Mouse (Mus musculus): ENCODE results near the gene Fam229a. TPM values are rescaled to one million over a fixed set of nuclear protein-coding genes. Genes with fewer than 3 reads are reported as not detected.

The Fam229a gene
- polyA plus RNA-seq, 2 experiments = 0.44 to 0.54 TPM

DNA sequence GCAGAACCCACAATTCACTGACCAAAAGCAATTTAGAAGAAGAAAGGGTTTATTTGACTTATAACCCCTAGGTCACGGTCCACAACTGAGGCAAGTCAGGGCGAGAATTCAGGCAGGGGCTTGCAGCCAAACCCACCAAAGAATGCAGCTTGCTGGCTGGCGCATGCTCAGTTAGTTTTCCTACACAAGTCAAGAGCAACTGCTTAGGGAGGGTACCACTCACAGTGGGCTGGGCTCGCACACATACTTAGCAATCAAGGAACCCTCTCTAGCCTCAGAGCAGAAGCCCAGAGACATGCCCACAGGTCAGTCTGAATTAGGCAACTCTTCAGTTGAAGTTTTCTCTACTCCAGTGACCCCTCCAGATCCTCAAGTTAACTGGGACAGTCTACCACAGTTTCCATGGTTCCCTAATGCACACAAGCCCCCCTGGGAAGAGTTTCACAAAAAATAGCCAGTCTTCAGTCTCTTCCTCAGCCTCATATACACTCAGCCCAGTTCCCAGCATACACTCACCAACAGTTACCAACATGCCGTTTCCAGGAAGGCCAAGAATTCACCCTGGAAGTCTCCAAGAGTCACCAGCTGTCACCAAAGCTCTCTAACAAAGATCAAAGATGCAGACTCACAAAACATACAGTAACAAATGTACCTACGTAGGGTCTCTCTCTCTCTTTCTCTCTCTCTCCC lies 19.9 kb downstream of the Fam229a start:
- no peak overlapping the region for H3K4me2 ChIP-seq (ENCODE audit: low read depth)
- H3K4me3 ChIP-seq (ENCODE audit: insufficient read depth in 1 of 2, low read depth in 2 of 2, low read length in 2 of 2) = no peak overlapping the region
- TF ChIP-seq EP300 (IDR thresholded peaks at IDR 0.05; ENCODE audit: low read depth) (no peak), CTCF (IDR thresholded peaks at IDR 0.05; ENCODE audit: low read depth) (no peak)
- H3K4me1 ChIP-seq (replicated peaks; ENCODE audit: control insufficient read depth in 2 of 2, insufficient read depth in 2 of 2, low read length in 1 of 2) = peaks cover 0 to 5% of the 10 kb centered on the region in 2 experiments; a peak in 1 of 4 replicates
- no peak for ATAC-seq (ENCODE audit: insufficient read depth)
- H3K9ac ChIP-seq (replicated peaks) = no peak overlapping the region
- no peaks in the 10 kb centered on the region for H3K9me3 ChIP-seq (ENCODE audit: control insufficient read depth, low read length)
- peaks cover 13% of the 10 kb centered on the region for H3K27me3 ChIP-seq (ENCODE audit: control insufficient read depth, insufficient read depth, low read length)
- WGBS (ENCODE audit: insufficient replicate concordance) = 59% methylated on average over 6 of the region's 6 CpGs
- no peaks in the 10 kb centered on the region for H3K36me3 ChIP-seq (replicated peaks; ENCODE audit: control insufficient read depth, insufficient read depth, low read depth)
- DNase-seq (ENCODE audit: low read depth in 3 of 3, low spot score in 3 of 3) = no peak
- no peak overlapping the region for H3K27ac ChIP-seq

DNA sequence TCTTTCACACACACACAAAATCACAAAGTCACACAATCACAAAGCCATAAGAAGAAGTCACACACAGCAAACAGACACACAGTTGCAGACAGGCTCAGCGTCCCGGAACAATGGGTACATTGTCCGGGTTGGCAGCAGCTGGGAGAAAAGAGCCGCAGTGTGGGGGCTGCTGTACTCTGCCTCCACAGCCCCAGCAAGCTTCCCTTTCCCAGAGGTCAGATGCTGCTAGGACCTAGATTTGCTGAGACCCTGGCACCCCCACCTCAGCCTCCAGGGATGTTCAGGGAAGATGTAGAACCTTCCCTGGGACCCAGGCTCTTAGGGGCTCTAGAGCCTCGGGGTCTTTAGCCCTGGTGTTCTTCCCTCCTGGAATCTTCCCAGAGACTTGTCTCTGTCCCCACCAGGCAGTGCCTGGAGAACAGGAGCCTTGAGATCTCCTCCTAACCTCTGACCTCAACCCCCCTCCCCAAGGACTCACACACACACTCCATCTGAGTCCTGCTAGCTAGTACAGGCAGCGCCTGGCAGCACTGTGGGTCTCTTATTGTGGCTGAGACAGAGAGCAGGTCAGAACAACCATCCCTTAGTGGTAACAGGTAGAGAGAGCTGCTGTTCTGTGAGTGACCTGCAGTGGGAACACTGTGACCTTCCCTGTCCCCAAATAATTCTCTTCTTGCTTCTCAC lies 20.6 kb downstream of the Fam229a start:
- peaks cover 0 to 5% of the 10 kb centered on the region in 2 experiments; a peak in 1 of 4 replicates for H3K4me1 ChIP-seq (replicated peaks; ENCODE audit: control insufficient read depth in 2 of 2, insufficient read depth in 2 of 2, low read length in 1 of 2)
- TF ChIP-seq CTCF (IDR thresholded peaks at IDR 0.05; ENCODE audit: low read depth) (no peak), EP300 (IDR thresholded peaks at IDR 0.05; ENCODE audit: low read depth) (no peak)
- WGBS (ENCODE audit: insufficient replicate concordance) = 54% methylated on average over 6 of the region's 6 CpGs
- H3K9me3 ChIP-seq (ENCODE audit: control insufficient read depth, low read length) = no peaks in the 10 kb centered on the region
- H3K4me3 ChIP-seq (ENCODE audit: insufficient read depth in 1 of 2, low read depth in 2 of 2, low read length in 2 of 2) = no peak overlapping the region
- peaks cover 13% of the 10 kb centered on the region for H3K27me3 ChIP-seq (ENCODE audit: control insufficient read depth, insufficient read depth, low read length)
- H3K36me3 ChIP-seq (replicated peaks; ENCODE audit: control insufficient read depth, insufficient read depth, low read depth) = peaks cover 1% of the 10 kb centered on the region
- DNase-seq (ENCODE audit: low read depth in 3 of 3, low spot score in 3 of 3) (no peak), ATAC-seq (ENCODE audit: insufficient read depth) (no peak)
- H3K27ac ChIP-seq = no peak overlapping the region
- no peak overlapping the region for H3K4me2 ChIP-seq (ENCODE audit: low read depth)
- no peak overlapping the region for H3K9ac ChIP-seq (replicated peaks)

DNA sequence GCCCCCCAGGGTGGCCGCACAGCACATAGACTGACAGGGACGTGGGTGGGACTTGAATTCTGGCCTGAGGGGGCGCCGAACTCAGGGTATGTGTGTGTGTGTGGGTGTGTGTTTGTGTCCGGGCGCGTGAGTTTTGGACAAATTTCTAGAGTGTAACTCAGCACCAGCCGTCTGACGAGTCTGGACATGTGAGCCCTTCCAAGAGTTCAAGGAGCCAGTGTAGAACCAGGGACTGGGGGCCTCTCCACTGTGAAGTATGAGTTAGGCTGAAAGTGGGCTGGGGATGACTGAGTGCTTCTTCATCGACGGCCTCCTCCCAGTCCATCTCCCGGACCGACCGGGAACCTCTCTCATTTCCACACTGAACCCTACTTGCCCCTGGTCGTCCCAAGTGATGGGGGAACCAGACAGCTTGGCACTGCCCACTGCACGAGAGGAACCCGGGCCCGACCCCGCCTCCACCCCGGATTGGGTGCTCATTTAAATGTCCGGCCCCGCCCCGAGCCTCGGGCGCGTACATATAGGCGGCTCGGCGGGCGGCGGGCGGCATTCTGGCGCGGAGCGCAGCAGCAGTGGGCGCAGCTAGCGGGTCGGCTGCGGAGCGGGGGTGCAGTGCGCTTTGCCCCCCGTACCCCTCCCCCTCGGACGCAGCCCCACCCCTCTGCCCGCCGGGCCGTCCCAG lies 22.2 kb downstream of the Fam229a start, which contains the start of gene Marcksl1:
TSS of gene Marcksl1 (plus strand) at position 496 of the 682 bp plus-strand sequence.
- Histone ChIP-seq H3K4me2 (ENCODE audit: low read depth) (peak within 1 kb of the TSS; percentile 97), H3K36me3 (replicated peaks; ENCODE audit: control insufficient read depth, insufficient read depth, low read depth) (peaks cover 17% of the 10 kb centered on the region), H3K27me3 (ENCODE audit: control insufficient read depth, insufficient read depth, low read length) (peaks cover 13% of the 10 kb centered on the region), H3K9ac (replicated peaks) (peak within 1 kb of the TSS; percentile 72), H3K9me3 (ENCODE audit: control insufficient read depth, low read length) (no peaks in the 10 kb centered on the region), H3K27ac (no peak within 1 kb of the TSS), H3K4me3 (ENCODE audit: insufficient read depth in 1 of 2, low read depth in 2 of 2, low read length in 2 of 2) (peak within 1 kb of the TSS; percentile 52 to 75), H3K4me1 (replicated peaks; ENCODE audit: control insufficient read depth in 2 of 2, insufficient read depth in 2 of 2, low read length in 1 of 2) (peaks cover 0 to 5% of the 10 kb centered on the region in 2 experiments; a peak in 1 of 4 replicates)
- DNase-seq (ENCODE audit: low read depth in 3 of 3, low spot score in 3 of 3) (peak; percentile 49 to 58 (median 55)), ATAC-seq (ENCODE audit: insufficient read depth) (peak; percentile 75)
- 6% methylated on average over 47 of the region's 47 CpGs for WGBS (ENCODE audit: insufficient replicate concordance)
- TF ChIP-seq CTCF (IDR thresholded peaks at IDR 0.05; ENCODE audit: low read depth) = no peak
- TF ChIP-seq EP300 (IDR thresholded peaks at IDR 0.05; ENCODE audit: low read depth) = no peak

DNA sequence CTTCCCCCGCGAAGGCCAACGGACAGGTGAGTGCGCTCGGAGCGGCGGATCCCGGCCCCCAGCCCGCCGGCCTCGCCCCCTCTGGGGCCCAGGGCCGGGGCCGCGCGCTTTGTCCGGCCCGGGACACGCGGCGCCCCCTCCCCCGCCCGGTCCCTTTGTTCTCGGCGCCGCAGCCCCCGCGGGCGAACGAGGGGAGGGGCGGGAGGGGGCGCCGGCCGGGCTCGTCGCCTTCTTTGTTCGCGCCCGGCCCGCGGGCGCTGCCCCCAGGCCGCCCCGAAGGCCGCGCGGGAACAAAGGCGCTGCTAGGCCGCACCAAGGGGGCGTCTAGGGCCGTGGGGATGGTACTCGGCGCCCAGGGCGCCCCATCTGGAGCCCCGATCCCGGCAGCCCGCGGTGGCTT lies 22.9 kb downstream of the Fam229a start:
- ATAC-seq (ENCODE audit: insufficient read depth) = peak; percentile 32
- Histone ChIP-seq H3K27ac (no peak overlapping the region), H3K27me3 (ENCODE audit: control insufficient read depth, insufficient read depth, low read length) (peaks cover 13% of the 10 kb centered on the region)

More for the DNA sequence above, 22.9 kb downstream of the Fam229a start:
- no peak for DNase-seq (ENCODE audit: low read depth in 3 of 3, low spot score in 3 of 3)
- Histone ChIP-seq H3K9ac (replicated peaks) (peak overlapping the region; percentile 72), H3K4me1 (replicated peaks; ENCODE audit: control insufficient read depth in 2 of 2, insufficient read depth in 2 of 2, low read length in 1 of 2) (peaks cover 0 to 5% of the 10 kb centered on the region in 2 experiments; a peak in 1 of 4 replicates), H3K4me2 (ENCODE audit: low read depth) (peak overlapping the region; percentile 97), H3K4me3 (ENCODE audit: insufficient read depth in 1 of 2, low read depth in 2 of 2, low read length in 2 of 2) (peak overlapping the region; percentile 52 to 75), H3K9me3 (ENCODE audit: control insufficient read depth, low read length) (no peaks in the 10 kb centered on the region), H3K36me3 (replicated peaks; ENCODE audit: control insufficient read depth, insufficient read depth, low read depth) (peaks cover 22% of the 10 kb centered on the region)
- no peak for TF ChIP-seq EP300 (IDR thresholded peaks at IDR 0.05; ENCODE audit: low read depth)
- TF ChIP-seq CTCF (IDR thresholded peaks at IDR 0.05; ENCODE audit: low read depth) = no peak
- whole genome bisulfite sequencing (ENCODE audit: insufficient replicate concordance) = under 1% methylated on average over 36 of the region's 57 CpGs

Measured in liver, embryonic 14.5 days (tissue).